Mouse (Mus musculus) olfactory bulb, adult 2 months (tissue): ENCODE measurements around the gene Fubp3.

Experiments
- CTCF ChIP-seq: fragments of 200-500 bp; IDR thresholded peaks from 2 replicates; pipeline ENCODE4 v1.5.1; 2012; ENCODE audit warnings: low read depth, mild to moderate bottlenecking, low read length, moderate library complexity; ENCODE audit not compliant: insufficient read depth
- POLR2A ChIP-seq: fragments of 200-500 bp; IDR thresholded peaks from 2 replicates; pipeline ENCODE4 v1.6.1; 2012; ENCODE audit warnings: mild to moderate bottlenecking, low read depth, low read length, moderate library complexity; ENCODE audit not compliant: insufficient read depth

GRCm38 (mm10) chr2:31550503-31550902, 21.9 kb upstream of the Fubp3 start:
- no peak for TF ChIP-seq CTCF
- no peak for TF ChIP-seq POLR2A
